Mouse (Mus musculus): Measurements from ENCODE around the gene Gm128.
A peak's percentile ranks its signal among the peaks of the same experiment; 100 is the strongest.

Gene Gm128

DNA sequence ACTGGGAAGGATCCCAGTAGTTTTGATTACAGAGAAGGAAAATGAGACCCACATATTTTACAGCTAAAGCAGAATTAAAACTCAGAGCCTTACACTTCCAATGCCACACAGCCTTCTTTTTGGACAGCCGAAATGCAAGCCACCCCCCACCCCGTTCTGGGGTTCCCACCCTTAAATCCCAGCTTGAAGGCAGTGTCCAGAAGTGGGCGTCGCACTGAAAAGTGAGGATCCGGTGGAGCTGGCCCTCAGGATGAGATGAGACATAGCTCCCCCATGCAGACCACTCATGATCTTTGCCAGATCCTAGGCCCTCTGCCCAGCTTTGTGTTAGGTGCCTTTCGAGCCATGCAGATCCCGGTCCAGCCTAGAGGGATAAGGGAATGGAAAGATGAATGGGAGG, at the start of gene Gm128:
Gene Gm128, minus strand, starts transcription at position 101 of the 400 bp plus-strand sequence.
- DNase-seq = no peak

DNA sequence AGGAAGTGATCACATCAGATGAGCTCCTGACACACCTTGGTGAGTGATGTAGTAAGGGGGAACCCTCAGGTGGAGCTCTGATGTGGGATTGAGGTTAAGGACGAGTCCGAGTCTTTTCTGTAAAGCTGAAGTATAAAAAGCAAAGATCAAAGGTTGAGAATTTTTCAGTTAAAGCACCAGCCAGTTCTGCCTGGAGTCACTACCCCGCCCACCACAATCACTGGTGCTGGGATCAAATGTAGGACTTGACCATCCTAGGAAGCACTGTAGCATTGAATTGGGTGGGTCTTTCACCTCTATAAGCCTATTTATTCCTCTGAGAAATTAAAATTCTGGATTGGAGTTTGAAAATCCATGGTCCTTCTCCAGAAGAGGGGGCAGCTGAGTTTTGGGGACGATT, 49.6 kb upstream of the Gm128 start:
- no peak for DNase-seq

DNA sequence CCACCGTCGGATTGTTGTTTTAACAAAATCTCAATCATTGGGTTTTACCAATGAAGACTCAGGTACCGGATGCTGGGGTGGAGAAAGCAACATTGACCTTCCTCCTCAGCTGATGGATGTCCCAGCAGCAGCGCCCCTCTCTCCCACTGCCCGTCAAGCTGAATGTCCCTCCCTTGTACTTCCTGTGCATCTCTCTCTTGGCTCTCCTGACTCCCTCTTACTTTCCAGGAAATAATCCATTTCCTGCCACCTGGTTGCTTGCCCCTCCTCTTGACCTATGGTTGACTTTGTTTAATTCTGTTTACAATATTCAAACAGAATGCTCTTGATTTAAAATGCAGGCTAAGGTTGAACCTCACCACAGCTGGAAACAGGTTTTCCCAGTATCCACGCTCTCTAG, 48.8 kb upstream of the Gm128 start:
- no peak for DNase-seq

DNA sequence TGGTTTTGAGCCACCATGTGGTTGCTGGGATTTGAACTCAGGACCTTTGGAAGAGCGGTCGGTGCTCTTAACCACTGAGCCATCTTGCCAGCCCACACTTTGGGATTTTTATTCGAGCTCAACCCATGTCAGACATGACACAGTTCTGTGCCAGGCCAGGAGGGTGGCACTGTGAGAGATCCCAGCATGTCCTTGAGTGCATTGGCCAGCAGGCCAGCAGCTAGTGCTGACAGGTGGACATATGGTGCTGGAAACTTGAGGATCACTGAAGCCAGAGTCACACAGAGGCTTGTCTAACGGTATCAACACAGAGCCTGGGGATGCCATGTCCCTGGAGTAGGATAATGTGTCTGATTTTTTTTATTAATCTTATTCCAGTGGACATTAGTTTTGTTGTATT, 48.0 kb upstream of the Gm128 start:
- no peak for DNase-seq

DNA sequence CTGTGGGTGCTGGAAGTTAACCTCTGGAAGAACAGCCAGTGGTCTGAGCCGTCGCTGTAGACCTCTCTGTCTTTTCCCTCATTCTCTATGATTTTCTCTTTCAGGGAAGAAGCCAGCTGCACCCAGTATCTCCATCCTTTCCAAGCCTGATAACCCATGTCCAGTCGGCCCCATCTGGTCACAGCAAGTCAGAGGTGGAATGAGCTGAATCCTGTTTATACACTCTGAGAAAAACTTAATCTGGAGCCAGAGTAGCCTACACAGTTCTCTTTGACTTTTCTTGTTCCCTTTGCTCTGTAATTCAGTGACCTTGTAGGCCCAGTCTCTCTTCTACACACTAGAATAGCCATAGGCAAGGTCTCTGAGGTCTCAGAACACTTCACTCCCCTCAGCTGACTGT, 46.1 kb upstream of the Gm128 start:
- DNase-seq = no peak

DNA sequence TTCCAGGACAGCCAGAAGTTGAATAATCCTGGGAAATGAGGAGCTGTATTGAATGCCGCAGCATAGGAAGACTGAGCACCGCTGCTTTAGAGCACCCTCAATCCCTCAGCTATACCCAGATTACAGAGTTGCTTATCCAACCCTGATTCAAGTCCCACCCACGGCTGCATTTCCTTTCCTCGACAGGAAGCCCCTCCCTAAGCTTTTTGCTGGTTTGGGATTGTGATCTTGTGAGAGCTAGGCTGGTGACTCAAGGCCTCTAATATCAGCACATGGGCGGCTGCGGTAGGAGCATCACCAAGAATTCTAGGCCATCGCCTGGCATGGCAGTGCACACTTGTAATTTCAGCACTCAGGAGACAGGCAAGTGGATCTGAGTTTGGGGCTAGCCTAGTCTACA, 45.1 kb upstream of the Gm128 start:
- DNase-seq = no peak

DNA sequence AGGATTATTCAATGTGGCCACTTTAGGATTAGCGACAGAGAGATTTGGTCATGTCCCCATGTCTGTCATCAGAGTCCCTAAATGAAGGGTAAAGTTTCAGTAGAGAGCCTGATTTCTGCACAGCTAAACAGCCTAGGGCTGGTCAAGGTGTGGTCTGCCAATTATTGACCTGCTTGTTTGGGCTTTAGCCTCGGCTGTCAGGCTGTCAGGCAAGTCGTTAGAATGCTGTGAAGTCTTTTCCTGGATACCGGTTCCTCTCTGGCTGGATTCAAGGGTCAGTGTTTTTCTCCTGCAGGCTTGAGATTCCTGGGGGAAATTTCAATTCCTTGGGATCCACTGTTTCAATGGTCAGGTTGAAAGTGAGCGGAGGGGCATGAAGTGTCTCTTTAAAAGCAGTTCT, 44.6 kb upstream of the Gm128 start:
- DNase-seq = no peak

DNA sequence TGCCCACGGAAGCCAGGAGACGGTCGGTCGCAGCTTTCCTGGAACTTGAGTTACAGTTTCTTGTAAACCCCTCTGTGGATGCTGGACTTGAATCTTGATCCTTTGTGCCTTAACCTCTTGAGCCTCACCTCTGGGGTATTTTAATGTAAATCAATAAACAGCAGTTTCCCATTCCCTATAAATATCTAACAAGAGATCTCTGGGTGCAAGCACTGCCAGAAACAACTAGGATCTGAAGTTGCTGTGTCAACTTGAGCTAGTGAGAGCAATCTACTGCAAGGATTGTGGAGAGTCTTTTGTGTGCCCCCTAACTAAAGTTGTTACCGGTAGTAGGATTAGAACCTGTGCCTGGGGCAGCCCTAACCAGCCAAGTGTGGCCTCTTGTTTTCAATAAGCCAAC, 44.0 kb upstream of the Gm128 start:
- no peak for DNase-seq

DNA sequence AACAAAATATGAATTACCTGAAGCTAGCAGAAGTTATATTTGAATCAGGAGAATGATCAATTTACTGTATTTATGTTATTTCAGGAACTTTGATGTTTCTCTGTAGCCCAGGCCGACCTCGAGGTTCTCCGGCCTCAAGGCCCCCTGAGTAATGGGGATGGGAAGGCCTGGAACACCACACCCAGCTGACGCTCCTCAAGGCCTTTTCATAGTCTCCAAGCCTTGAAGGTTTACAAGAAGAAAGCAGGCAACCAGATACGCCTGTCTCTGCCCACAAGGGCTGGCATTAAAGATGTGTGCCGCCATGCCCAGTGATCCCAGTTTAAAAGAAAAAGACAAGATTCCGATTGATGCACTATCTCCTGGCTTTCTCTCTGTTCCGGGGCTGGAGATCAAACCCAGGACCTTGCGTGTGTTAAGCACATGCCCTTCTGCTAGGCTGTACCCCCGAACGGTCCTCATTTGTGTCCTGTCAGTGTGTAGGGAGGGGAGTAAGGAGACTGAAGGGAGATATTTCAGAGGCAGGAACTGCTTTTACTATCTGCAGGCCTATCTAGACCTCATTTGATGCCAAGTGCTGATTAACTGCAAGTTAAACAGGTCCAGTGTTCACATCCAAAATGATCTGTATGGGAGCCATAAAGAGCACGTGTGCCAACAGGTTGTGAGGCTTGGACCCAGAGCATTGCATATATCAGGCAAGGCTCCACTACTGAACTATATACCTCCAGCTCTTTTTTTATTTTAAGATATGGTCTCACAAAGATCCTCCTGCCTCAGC, 43.3 kb upstream of the Gm128 start:
- DNase-seq = no peak

DNA sequence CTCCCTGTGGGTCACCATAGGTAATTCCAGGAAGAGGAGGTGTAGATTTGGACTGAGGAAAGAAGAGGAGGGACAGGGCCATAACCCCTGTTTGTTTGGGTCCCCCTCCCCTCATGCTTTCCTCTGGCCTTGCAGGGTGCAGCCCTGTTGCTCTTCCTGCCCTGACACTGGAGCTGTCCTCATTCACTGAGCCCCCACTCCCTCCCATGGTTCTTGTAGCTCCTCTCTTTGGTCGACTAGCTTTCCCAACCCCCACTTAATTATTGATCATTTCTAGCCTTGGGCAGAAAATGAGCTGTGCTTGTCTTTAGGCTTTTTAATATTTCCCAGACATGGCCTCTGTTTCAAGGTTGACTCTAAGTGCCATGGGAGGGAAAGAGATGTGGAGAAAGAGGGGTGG, 42.7 kb upstream of the Gm128 start:
- DNase-seq = peak; percentile 20

DNA sequence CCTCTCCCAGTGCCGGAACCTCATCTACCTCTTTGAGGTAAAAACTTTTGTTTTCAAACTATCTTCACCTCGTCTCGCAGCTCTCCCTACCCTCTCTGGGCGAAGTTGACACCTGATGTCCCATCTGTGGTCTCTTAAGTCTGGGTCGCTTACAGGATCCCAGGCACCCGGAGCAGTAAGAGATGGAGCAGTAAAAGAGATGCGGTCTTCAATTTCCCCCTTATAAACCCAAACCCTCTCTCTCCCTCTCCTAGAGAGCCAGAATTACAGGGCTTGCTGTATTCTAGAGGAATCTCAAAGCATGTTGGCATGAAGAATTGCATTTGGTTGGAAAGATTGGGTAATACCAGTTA, 42.2 kb upstream of the Gm128 start:
- no peak for DNase-seq

DNA sequence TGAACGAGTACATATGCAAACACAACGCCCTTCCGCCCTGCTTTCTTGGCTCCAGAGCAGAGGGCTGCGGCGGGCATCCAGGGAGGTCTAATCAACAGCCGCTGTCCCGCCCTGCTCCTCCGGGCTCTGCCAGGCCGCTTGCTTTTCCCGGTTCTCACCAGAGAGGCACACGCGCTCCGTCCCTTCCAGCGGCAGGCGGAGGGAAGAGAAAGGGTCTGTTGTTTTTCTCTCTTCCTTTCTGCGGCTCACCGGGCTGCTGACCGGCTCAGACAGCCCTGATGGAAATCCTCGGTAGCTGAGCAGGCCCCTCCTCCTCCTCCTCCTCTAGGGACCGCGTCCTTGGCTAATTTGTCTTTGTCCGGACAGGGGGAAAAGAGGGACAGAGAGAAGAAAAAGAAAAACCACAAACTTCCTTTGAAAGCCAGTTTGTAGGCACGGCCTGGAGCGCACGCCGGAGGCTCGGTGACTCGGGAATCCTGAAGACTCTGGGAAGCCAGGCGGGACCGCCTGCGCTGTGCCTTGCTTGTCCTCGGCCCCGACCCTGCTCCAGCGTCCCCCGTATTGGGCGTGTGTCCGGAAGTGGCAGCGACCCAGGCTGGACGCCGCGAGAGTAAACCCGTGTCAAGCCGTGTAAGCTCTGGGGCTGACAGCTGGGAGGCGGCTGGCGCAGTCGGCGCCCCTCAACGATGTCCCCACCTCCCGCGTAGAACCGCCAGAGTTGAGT, 41.6 kb upstream of the Gm128 start:
- DNase-seq = peak; percentile 89

DNA sequence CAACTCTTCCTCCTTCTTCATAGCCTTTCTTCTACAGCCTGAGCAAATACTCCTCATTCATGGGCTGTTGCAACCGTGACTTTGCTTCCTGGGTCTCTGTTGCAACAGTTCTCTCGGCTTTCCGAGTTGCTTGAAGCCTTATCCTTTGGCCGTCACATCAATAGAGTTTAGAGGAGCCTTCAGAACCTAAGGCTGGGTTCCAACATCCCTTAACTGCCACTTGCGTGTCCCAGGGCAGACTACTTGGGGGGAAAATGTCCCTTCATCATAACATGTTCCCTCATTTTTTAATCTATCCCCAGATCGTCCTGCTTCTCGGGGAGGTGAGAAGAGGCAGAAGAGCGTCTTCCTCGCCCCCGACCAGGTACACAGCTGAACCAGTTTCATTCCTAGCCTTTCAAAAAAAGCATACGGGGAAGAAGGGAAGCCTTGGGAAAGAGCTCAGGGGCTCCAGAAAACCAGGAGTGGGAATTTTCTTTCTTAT, 41.0 kb upstream of the Gm128 start:
- no peak for DNase-seq

DNA sequence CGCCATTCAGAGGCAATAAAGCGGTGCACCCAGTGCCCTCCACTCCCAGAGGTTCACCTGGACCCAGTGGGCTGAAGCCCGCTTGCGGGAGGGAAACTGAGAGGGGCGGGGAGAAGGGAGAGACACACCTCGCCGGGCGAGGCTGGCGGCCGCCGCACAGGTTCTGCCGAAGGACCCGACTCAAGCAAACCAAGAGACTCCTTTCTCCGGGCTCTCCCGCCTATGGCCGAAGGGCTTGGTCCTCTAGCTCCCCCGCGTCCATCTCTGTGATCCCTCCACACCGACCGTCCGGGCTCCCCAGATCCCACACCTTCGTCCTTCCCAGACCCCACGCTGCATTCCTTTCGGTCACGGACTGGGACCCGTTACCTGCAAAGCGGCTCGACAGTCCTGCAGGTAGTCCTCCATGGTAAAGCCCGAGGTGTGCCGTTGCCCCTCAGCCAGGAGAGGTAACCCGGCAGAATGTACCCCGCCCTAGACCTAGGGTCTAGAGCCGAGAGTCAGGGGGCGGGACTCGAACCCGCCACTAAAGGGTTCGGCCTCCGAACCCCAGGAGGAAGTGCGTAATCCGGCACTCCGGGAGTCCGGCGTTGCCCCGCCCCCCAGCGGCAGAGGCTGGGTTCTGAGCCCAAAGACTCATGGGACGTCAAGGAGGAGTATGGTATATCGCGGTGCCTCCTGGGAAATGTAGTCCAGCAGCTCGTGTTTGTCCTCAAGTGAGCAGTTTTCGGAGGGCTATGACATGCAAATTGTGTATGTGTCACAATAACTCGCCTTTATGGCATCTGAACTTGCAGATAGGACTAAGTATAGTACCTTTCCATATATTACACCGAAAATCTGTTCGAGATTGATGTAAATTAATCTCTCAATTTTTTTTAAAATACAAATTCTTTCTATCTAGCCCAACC, 40.1 kb upstream of the Gm128 start, which contains the start of the genes Mindy1 and Prune1:
Gene Mindy1, plus strand, starts transcription at position 130 of the 911 bp plus-strand sequence.
Gene Prune1, minus strand, starts transcription at position 861 of the 911 bp plus-strand sequence.
- DNase-seq = peak; percentile 98

DNA sequence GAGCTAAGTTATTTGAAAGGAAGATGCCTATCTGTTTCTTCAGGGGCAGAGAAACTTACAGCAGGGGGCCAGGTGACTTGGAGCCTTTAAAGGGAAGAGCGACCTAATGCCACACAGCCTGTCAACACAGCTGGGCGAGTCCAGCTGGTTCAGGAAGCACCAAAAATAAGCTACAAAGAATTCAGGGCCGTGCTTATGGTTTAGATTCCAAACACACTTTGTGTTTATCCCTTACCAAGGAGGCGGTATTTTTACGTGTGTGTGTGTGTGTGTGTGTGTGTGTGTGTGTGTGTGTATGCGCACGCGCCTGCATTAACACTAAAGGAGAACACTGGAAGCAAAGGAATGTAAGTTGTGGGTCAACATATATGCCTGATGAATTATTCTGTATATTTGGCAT, 39.3 kb upstream of the Gm128 start:
- peak; percentile 31 for DNase-seq

DNA sequence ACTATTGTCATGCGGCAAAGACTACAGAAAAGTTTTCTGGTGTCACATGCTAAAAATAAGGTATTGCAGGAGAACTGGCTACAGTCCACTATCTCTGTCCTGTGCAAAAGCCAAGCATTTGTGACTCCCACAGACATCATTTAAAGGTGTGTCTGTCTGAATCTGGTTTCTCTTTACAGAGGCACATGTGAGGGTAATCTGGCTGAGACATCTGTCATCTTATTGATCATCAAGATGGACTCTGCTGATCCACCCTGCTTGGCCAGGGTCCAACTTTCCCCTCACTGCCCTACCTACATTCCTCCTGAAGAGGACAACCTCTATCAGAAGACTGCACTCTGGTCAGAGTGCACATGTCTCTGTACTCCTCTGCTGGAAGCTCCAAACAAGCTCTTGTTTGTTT, 35.8 kb upstream of the Gm128 start:
- peak; percentile 48 for DNase-seq

DNA sequence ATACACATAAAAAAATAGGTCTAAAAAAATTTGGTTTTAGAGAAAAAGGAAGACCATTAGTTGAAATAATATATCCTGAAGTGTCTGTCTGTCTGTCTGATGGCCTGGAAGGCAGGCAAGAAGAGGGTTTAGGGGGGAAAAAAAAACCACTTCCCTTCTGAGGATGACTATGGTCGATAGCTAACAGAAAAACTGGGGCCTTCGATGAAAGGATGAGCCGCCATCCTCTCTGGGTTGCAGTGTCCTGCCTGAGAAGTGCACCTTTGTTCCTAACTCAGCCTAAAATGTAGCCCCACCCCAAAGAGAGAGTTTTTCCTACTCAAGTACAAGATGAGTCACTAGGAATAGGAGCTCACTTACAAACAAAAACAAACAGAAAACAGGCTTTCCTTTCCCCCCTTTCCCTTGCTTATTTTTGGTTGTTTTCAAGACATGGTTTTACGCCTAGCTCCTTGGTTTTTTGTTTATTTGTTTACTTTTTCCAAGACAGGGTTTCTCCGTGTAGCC, 35.1 kb upstream of the Gm128 start:
- DNase-seq = no peak

DNA sequence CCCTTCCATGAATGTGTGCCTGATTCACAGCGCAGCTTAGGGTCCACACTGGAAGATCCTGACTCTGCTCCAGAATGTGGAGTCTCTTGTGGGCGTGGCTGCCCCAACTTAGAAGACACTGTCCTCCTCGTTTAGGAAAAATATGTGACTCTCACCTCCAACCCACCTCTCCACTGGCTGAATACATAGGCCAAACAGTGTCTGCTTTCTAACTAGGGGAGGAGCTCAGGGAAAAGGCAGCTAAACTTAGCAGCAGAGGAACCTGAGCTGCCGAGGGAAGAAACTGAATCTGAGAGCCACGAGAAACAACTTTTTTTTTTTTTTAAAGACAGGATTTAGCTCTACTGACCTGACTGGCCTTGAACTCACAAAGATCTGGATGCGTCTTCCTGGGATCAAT, 33.8 kb upstream of the Gm128 start:
- no peak for DNase-seq

DNA sequence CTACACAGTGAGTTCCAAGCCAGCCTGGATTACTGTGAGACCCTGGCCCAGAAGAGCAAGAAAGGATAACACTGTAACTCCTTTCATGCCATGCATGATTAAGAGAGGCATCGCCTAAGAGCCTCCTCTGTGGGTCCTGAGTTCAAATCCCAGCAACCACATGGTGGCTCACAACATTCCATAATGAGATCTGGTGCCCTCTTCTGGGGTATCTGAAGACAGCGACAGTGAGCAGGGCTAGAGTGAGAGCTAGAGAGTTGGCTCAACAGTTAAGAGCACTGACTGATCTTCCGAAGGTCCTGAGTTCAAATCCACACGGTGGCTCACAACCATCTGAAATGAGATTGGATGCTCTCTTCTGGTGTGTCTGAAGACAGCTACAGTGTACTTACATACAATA, 33.1 kb upstream of the Gm128 start:
- no peak for DNase-seq

DNA sequence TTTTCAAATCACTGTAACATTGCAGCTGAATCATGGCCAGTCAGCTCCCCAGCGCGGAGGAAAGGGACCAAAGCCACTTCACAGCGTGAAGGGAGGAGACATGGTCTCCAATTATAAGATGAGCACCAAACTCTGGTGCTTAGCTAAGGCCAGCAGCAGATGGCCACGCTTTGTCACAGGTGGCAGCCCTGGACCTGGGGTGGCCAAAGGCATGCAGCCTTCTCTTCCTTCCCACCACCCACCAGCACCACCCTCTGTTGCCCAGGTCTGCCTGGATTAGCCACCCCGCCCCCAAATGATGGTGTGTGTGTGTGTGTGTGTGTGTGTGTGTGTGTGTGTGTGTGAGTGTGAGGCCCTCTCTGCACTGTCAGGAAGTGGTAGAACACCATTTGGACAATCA, 32.1 kb upstream of the Gm128 start:
- DNase-seq = no peak

DNA sequence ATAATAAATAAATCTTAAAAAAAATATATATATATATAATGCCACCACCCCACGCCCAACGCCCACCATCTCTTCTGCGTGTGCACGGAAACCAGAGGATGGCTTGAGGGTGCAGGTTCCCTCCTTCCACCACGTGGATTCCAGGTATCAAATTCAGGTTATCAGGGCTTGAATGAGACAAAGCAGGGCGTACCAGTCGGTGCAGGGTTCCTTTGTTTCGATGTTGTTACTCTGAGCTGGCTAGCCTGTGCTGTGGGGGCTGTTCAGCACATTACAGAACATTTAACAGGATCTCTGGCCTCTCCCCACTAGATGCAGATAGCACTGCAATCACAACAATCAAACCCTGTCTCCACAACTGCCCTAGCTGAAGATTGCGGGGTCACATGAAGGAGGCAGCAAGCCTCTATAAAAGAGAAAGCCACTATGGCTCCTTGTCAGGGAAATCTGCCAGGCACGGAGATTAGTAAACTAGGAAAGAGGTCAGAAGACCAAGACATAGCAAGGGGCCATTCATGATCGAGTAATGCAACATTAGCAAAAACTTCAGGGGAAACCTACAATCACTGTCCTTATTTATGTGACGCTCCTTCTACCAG, 29.5 kb upstream of the Gm128 start:
- DNase-seq = no peak

DNA sequence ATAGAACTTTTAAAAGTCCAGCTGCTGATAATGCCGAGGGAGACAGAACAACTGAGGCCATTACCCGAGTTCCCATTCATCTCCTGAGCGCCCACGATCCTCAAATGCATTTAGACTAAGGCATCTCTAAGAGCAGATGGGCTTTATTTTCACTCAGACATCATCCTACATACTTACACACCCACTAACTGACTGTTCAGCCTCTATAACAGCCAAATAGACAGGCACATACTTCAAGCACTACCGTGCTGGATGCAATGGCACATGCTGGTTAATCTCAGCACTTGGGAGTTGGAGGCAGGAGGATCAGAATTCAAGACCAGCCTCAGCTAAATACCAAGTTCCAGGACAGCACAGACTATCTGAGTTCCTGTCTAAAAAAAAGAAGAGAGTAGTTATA, 28.4 kb upstream of the Gm128 start:
- no peak for DNase-seq

DNA sequence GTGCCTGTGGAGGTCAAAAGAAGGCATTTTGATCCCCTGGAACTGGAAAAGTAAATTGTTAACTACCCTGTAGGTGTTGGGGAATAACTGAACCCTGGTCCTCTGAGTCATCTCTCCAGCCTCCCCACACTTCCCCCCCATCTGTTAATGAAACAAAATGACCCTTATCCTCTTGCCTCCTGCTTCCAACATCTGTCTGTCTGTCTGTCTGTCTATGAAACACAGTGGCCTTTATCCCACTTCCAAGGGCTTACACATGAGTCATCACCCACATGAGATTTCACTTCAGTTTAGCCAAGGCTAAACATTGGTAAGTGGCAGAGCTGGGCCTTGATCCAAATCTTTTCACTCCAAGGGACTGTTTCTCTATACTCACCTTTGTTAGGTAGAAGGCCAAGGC, 26.5 kb upstream of the Gm128 start:
- DNase-seq = no peak
